ENCODE assay signal across 17 mouse cellular contexts in genomic region chr5:15588291-15588690, GRCm38 (mm10). TPM values are rescaled to one million over a fixed set of nuclear protein-coding genes. Genes with fewer than 3 reads are reported as not detected.
DNase-seq lines count a peak whose midpoint lies in the region; ATAC-seq and TF ChIP-seq lines count a peak whose summit lies in the region.
"Not testable (repeated sequence)": the region's sequence is repeated elsewhere in the genome, so short reads cannot be mapped to it uniquely, and the experiment has no call there.
"Had no signal": no experiment of that assay in that cellular context is flagged by ENCODE, and none has a peak within 500 bp of the region (broad histone marks: within the 10 kb centered on the region; RNA-seq: fewer than 3 reads in every experiment).

No protein-coding gene starts in this region.

- not testable (repeated sequence) for ATAC-seq in heart, postnatal 0 days (ENCODE audit: insufficient read depth, low read depth); liver, embryonic 11.5 days (replicated peaks; ENCODE audit: low FRiP score); midbrain, postnatal 0 days (ENCODE audit: low FRiP score); stomach, postnatal 0 days (ENCODE audit: low FRiP score, low TSS enrichment)

- H3K36me3 ChIP-seq in heart, postnatal 0 days (replicated peaks; ENCODE audit: control insufficient read depth, insufficient read depth, low read length); liver, embryonic 11.5 days (ENCODE audit: control insufficient read depth, insufficient read depth, low read length); midbrain, postnatal 0 days (ENCODE audit: insufficient read depth, low read length); stomach, postnatal 0 days (ENCODE audit: control insufficient read depth, insufficient read depth, low read length): not testable (repeated sequence)

- peak; percentile 32 for DNase-seq in ES-CJ7 (ENCODE audit: low read depth, low spot score)
- peak; percentile 76 for DNase-seq in adipocyte (ENCODE audit: low spot score)
- DNase-seq in embryo, embryonic 11 days, result peak; percentile 76
- DNase-seq in heart, postnatal 0 days (ENCODE audit: low spot score), result peak; percentile 36
- peak; percentile 5 for DNase-seq in kidney, postnatal 10 days
- DNase-seq in liver, embryonic 11.5 days (ENCODE audit: low spot score), result peak; percentile 8
- peak; percentile 62 for DNase-seq in midbrain, postnatal 0 days (ENCODE audit: low spot score)
- DNase-seq in stomach, postnatal 0 days (ENCODE audit: low spot score), result not testable (repeated sequence)

- not testable (repeated sequence) for H3K27ac ChIP-seq in heart, postnatal 0 days (ENCODE audit: low read depth); liver, embryonic 11.5 days (ENCODE audit: low read depth, low read length); midbrain, postnatal 0 days (ENCODE audit: low read depth, low read length); stomach, postnatal 0 days (replicated peaks)

- H3K4me2 ChIP-seq in heart, postnatal 0 days (ENCODE audit: low read depth, low read length); liver, embryonic 11.5 days; midbrain, postnatal 0 days (ENCODE audit: low read depth, low read length, poor library complexity, severe bottlenecking); stomach, postnatal 0 days (replicated peaks; ENCODE audit: low read depth): not testable (repeated sequence)

- H3K4me1 ChIP-seq in heart, postnatal 0 days (ENCODE audit: control insufficient read depth, insufficient read depth); liver, embryonic 11.5 days (replicated peaks; ENCODE audit: control insufficient read depth, insufficient read depth, low read length); midbrain, postnatal 0 days (ENCODE audit: insufficient read depth, low read length); stomach, postnatal 0 days (replicated peaks; ENCODE audit: control insufficient read depth, insufficient read depth): not testable (repeated sequence)

- H3K9me3 ChIP-seq in heart, postnatal 0 days (replicated peaks; ENCODE audit: control insufficient read depth, low read length); liver, embryonic 11.5 days (ENCODE audit: control insufficient read depth, low read length); midbrain, postnatal 0 days (ENCODE audit: low read length); stomach, postnatal 0 days (ENCODE audit: control insufficient read depth, low read length): not testable (repeated sequence)

- H3K9ac ChIP-seq in heart, postnatal 0 days (replicated peaks; ENCODE audit: low read depth, low read length); liver, embryonic 11.5 days (ENCODE audit: low read depth, low read length); midbrain, postnatal 0 days (replicated peaks; ENCODE audit: low read length, poor library complexity, severe bottlenecking); stomach, postnatal 0 days (ENCODE audit: low read length): not testable (repeated sequence)

- TF ChIP-seq EP300 in heart, postnatal 0 days (IDR thresholded peaks at IDR 0.05; ENCODE audit: low read depth); stomach, postnatal 0 days (optimal IDR thresholded peaks at IDR 0.05): not testable (repeated sequence)

- WGBS in heart, postnatal 0 days, result 28% methylated on average over 6 of the region's 6 CpGs
- 26% methylated on average over 6 of the region's 6 CpGs for WGBS in liver, embryonic 11.5 days
- WGBS in midbrain, postnatal 0 days, result 37% methylated on average over 6 of the region's 6 CpGs
- 28% methylated on average over 6 of the region's 6 CpGs for WGBS in stomach, postnatal 0 days

- H3K4me3 ChIP-seq in heart, postnatal 0 days (ENCODE audit: low read depth, low read length); liver, embryonic 11.5 days (ENCODE audit: low read depth, low read length); midbrain, postnatal 0 days (ENCODE audit: low read depth, low read length); stomach, postnatal 0 days (ENCODE audit: low read depth, low read length): not testable (repeated sequence)

- H3K27me3 ChIP-seq in heart, postnatal 0 days (ENCODE audit: control insufficient read depth, insufficient read depth, low read length); liver, embryonic 11.5 days (replicated peaks; ENCODE audit: control insufficient read depth, insufficient read depth, low read length); midbrain, postnatal 0 days (ENCODE audit: insufficient read depth, low read length); stomach, postnatal 0 days (ENCODE audit: control insufficient read depth, insufficient read depth, low read length): not testable (repeated sequence)

- peak; percentile 59 for TF ChIP-seq CTCF in heart, postnatal 0 days (IDR thresholded peaks at IDR 0.05; ENCODE audit: low read depth)
- TF ChIP-seq CTCF in midbrain, postnatal 0 days (IDR thresholded peaks at IDR 0.05), result peak; percentile 70
- TF ChIP-seq CTCF in stomach, postnatal 0 days (IDR thresholded peaks at IDR 0.05; ENCODE audit: low read depth), result peak; percentile 69

RNA-seq across cellular contexts. Expression of gene Gm21083, which starts 11.2 kb away (rescaled TPM):
- 0.23 TPM in 1 of 2 replicates, not detected in the other for total RNA-seq in heart, postnatal 0 days (2014; rRNA removed; ENCODE audit: low replicate concordance)
- 0.12 TPM in 1 of 2 replicates, not detected in the other for polyA plus RNA-seq in heart, postnatal 0 days (2015; fragmentation: Nextera tagmentation; extraction: Ambion mirVana)
- not detected in 2 replicates for polyA plus RNA-seq in liver, embryonic 11.5 days (2014; fragmentation: Nextera tagmentation; extraction: Ambion mirVana)
- not detected in 2 replicates for total RNA-seq in midbrain, postnatal 0 days (2014; rRNA removed)
- polyA plus RNA-seq in midbrain, postnatal 0 days (2015; fragmentation: Nextera tagmentation; extraction: Ambion mirVana), result not detected in 2 replicates
- polyA plus RNA-seq in stomach, postnatal 0 days (2015; fragmentation: Nextera tagmentation; extraction: Ambion mirVana), result not detected in 2 replicates
- total RNA-seq: heart, postnatal 14 days; layer of hippocampus, postnatal 25 days had no signal
- polyA plus RNA-seq: embryonic facial prominence, embryonic 13.5 days; forebrain, embryonic 11.5 days; inflammation-experienced regulatory T-cells, adult 6 months; kidney, embryonic 16.5 days; limb, embryonic 10.5 days; lung, adult 2 months; stomach, embryonic 14.5 days had no signal

RNA-seq across cellular contexts. Expression of gene Speer4d, which starts 30.6 kb away (rescaled TPM):
- not detected in 2 replicates for total RNA-seq in heart, postnatal 0 days (2014; rRNA removed; ENCODE audit: low replicate concordance)
- polyA plus RNA-seq in heart, postnatal 0 days (2015; fragmentation: Nextera tagmentation; extraction: Ambion mirVana), result not detected in 2 replicates
- polyA plus RNA-seq in liver, embryonic 11.5 days (2014; fragmentation: Nextera tagmentation; extraction: Ambion mirVana), result not detected in 2 replicates
- not detected in 2 replicates for total RNA-seq in midbrain, postnatal 0 days (2014; rRNA removed)
- not detected in 2 replicates for polyA plus RNA-seq in midbrain, postnatal 0 days (2015; fragmentation: Nextera tagmentation; extraction: Ambion mirVana)
- not detected in 2 replicates for polyA plus RNA-seq in stomach, postnatal 0 days (2015; fragmentation: Nextera tagmentation; extraction: Ambion mirVana)
- total RNA-seq: heart, postnatal 14 days; layer of hippocampus, postnatal 25 days had no signal
- polyA plus RNA-seq: embryonic facial prominence, embryonic 13.5 days; forebrain, embryonic 11.5 days; inflammation-experienced regulatory T-cells, adult 6 months; kidney, embryonic 16.5 days; limb, embryonic 10.5 days; lung, adult 2 months; stomach, embryonic 14.5 days had no signal

RNA-seq across cellular contexts. Expression of gene Gm21190, which starts 59.3 kb away (rescaled TPM):
- not detected in 2 replicates for total RNA-seq in heart, postnatal 0 days (2014; rRNA removed; ENCODE audit: low replicate concordance)
- 0.10 TPM in 1 of 2 replicates, not detected in the other for polyA plus RNA-seq in heart, postnatal 0 days (2015; fragmentation: Nextera tagmentation; extraction: Ambion mirVana)
- not detected in 2 replicates for polyA plus RNA-seq in liver, embryonic 11.5 days (2014; fragmentation: Nextera tagmentation; extraction: Ambion mirVana)
- not detected in 2 replicates for total RNA-seq in midbrain, postnatal 0 days (2014; rRNA removed)
- not detected in 2 replicates for polyA plus RNA-seq in midbrain, postnatal 0 days (2015; fragmentation: Nextera tagmentation; extraction: Ambion mirVana)
- not detected in 2 replicates for polyA plus RNA-seq in stomach, postnatal 0 days (2015; fragmentation: Nextera tagmentation; extraction: Ambion mirVana)
- total RNA-seq: heart, postnatal 14 days; layer of hippocampus, postnatal 25 days had no signal
- polyA plus RNA-seq: embryonic facial prominence, embryonic 13.5 days; forebrain, embryonic 11.5 days; inflammation-experienced regulatory T-cells, adult 6 months; kidney, embryonic 16.5 days; limb, embryonic 10.5 days; lung, adult 2 months; stomach, embryonic 14.5 days had no signal
